Mouse (Mus musculus): ENCODE measurements at regions not wholly inside any gene's neighbourhood (a gene's known extent, or its start where the extent isn't known, plus 50 kb on each side); places are given as distances from the start of the nearest gene placed in this dataset.
"Not testable (repeated sequence)": the region's sequence is repeated elsewhere in the genome, so short reads cannot be mapped to it uniquely, and the experiment has no call there.

DNA sequence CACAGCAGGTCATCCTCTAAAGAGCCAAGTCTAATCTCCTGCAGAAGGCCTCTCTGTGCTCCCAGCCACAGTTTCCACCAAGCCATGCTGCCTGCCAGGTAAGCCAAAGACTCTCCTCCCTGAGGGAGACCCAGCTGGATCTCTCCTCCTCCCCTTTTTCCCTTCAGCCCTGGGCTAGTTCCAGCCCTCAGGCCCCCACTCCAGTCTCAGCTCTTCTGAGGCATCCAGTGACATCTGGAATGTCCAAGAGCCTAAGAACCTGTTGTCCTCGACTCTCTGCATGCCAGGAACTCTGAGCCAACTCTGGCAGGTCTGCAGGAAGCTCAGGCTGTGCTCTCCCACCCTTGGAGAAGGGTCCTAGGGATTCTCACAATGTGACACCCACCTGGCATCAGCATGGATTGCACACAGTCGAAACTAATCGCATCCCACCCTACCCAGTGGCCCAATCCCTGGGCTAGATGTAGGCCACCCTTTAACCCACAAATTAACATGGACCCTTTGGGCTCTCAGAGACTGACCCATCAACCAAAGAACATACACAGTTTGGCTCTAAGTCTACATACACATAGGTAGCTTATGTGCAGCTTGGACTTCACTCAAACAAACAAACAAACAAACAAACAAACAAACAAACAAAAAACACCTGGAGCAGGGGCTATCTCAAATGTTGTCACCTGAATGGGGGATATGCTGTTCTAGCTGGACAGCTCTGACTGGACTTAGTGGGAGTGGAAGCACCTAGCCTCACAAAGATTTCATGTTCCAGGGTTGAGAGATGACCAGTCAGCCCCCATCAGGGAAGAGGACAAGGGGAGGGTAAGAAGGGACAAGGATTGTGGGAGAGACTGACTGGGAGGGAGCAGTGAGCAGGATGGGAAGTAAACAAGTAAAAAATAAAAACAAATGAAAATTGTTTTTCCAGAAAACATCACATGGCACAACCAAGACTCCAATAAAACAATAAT is 57.9 kb upstream of the Zfp709 start:
- not testable (repeated sequence) for H3K27me3 ChIP-seq; H3K27ac ChIP-seq; H3K9ac ChIP-seq (replicated peaks); H3K4me2 ChIP-seq (replicated peaks); H3K4me3 ChIP-seq (replicated peaks); H3K4me1 ChIP-seq (replicated peaks); H3K36me3 ChIP-seq; H3K9me3 ChIP-seq
- ATAC-seq, result peak; percentile 83
- WGBS, result 76% methylated on average over 3 of the region's 3 CpGs

DNA sequence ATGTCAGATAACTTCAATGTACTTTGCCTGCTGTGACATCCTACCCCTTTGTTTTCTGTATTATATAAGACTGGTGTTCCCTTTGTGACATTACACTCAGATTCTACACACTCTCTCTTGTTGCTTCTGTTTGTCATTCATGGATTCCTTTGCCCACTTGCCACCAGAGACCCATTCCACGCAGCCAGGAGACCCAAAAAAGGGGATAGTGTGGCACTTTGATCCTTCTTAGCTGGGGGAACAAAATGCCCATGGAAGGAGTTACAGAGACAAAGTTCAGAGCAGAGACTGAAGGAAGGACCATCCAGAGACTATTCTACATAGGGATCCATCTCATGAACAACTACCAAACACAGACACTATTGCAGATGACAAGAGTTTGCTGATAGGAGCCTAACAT is 59.1 kb upstream of the Zfp709 start:
- not testable (repeated sequence) for H3K36me3 ChIP-seq; H3K9ac ChIP-seq (replicated peaks); H3K4me1 ChIP-seq (replicated peaks); H3K4me2 ChIP-seq (replicated peaks); ATAC-seq; H3K27ac ChIP-seq; H3K9me3 ChIP-seq; H3K27me3 ChIP-seq; H3K4me3 ChIP-seq (replicated peaks)
- WGBS, result 75% methylated on average over 1 of the region's 1 CpGs

DNA sequence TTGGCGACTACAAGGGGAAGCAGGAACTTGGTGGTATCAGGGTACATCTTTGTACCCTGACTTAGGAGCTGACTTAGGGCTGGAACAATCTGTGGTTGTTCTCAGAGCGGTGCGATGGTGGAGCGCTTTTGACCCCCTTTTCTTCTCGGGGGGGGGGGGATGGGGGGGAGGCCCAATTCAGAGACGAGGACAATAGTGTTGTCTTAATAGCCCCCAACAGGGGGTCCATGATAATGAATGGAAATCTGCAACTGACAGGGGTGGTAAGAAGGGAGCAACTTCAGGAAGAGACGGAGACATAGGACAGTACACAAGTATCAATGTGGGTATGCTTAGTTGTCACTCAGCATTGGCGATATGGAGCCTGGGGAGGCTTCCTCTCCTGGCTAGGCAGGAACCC is 61.9 kb upstream of the Zfp709 start:
- not testable (repeated sequence) for H3K9me3 ChIP-seq; H3K9ac ChIP-seq (replicated peaks); H3K4me3 ChIP-seq (replicated peaks); H3K27me3 ChIP-seq; H3K27ac ChIP-seq; H3K4me1 ChIP-seq (replicated peaks); H3K36me3 ChIP-seq; H3K4me2 ChIP-seq (replicated peaks)
- peak; percentile 72 for ATAC-seq
- 80% methylated on average over 8 of the region's 8 CpGs for WGBS

DNA sequence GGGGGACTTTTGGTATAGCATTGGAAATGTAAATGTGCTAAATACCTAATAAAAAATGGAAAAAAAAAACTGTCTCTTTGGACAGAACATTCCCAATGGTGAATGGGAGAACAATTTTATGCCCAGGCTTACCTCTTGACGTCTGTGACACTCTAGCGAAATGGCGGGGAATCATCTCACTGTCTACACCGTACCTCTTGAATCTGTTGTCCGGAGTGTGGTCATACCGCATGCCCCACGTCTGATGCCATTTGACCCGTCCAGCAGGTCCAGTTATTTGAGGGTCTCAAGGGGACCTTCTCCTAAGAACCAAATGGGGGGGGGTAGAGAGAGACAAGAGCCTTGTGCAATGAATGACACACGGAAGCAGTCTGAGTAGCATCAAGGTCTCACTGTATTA is 62.4 kb upstream of the Zfp709 start:
- not testable (repeated sequence) for H3K4me2 ChIP-seq (replicated peaks); H3K36me3 ChIP-seq; H3K4me3 ChIP-seq (replicated peaks); H3K27me3 ChIP-seq; H3K4me1 ChIP-seq (replicated peaks); H3K9ac ChIP-seq (replicated peaks); H3K9me3 ChIP-seq; H3K27ac ChIP-seq
- WGBS, result 93% methylated on average over 9 of the region's 9 CpGs
- 0 out of 2 replicates have a peak, but pooled peaks have one; percentile 70 for ATAC-seq

DNA sequence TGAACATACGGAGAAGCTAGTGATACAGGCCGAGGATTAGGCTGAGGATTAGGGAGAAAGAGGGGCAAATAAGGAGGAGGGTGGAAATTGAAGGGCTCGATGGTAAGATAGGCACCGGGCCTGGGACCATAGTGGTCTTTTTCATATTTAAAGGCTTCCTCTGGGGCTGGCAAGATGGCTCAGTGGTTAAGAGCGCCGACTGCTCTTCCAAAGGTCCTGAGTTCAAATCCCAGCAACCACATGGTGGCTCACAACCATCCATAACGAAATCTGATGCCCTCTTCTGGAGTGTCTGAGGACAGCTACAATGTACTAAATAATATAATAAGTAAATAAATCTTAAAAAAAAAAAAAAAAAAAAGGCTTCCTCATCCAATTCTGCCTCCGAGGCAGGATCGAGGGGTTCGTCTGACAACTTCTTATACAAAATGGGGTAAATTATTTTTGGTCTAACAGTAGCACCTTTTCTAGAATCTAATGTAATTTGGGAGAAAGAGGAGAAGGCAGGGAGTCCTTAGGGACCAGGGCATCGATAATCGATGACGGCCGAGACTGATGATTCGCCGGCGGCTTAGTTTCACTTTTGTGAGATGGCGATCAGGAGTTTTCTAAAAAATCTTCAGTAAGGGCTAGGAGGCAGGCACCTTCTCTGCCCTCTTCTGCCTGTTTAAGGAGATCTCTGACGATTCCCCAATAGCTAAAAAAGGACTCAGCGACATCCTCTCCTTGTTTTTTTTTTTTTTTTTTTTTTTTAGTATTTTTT is 65.4 kb upstream of the Zfp709 start:
- ATAC-seq; H3K9me3 ChIP-seq; H3K27me3 ChIP-seq; H3K27ac ChIP-seq; H3K9ac ChIP-seq (replicated peaks); H3K4me3 ChIP-seq (replicated peaks); H3K36me3 ChIP-seq; H3K4me2 ChIP-seq (replicated peaks); H3K4me1 ChIP-seq (replicated peaks): not testable (repeated sequence)
- 91% methylated on average over 20 of the region's 20 CpGs for WGBS

DNA sequence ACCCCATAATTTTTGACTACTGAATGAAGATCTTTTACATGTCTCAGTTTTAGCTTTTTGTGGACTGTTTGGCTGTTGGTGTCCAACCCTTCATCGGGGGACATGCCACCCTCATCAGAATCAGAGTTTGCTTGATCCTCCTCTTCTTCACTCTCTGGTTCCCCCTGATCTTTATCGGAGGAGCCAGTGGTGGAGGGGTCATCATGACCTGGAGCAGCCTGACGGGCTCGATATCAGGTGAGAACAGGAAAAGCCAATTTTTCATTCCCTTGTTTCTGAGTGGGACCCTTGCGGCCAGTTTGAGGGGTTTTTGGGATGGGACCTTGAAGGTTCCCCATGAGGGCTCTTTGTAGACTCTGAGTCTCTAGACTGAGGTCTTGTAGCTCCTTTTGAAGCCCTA is 66.0 kb upstream of the Zfp709 start:
- H3K27ac ChIP-seq; H3K4me3 ChIP-seq (replicated peaks); H3K9me3 ChIP-seq; H3K27me3 ChIP-seq; H3K4me2 ChIP-seq (replicated peaks); H3K36me3 ChIP-seq; H3K4me1 ChIP-seq (replicated peaks); ATAC-seq; H3K9ac ChIP-seq (replicated peaks): not testable (repeated sequence)
- 95% methylated on average over 5 of the region's 5 CpGs for WGBS

DNA sequence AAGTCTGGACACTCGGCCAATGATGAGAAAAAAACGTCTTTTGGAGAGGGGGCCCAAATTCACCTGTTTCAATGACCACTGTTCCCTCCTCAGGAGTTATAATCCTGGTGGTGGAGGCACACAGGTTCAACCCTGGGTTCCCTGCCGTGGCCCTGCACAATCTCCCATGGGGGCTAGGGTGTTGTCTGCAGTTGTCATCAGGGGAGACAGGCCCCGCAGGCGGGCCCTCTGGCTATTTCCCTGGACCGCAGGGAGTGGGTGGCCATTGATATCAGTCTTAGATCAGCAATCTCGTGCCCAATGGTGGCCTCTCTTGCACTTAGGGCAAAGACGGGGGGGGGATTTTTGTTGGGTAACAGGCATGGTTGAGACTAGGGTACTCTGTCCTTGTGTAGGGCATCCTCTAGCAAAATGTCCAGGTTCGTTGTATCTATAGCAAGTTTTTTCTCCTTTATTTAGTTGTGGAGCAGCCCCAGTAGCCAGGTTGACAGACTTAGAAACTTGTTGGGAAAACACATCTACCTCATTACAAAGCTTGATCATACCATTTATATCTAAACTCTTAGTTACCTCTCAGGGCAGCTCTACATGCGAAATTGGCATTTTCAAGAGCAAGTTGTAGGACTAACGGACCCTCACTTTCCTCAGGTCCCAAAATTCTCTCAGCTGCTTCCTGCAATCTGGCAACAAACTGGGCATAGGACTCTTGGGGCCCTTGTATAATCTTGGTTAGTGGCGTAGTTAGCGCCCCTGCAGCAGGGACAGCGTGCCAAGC is 66.9 kb upstream of the Zfp709 start:
- not testable (repeated sequence) for H3K27me3 ChIP-seq, ATAC-seq

DNA sequence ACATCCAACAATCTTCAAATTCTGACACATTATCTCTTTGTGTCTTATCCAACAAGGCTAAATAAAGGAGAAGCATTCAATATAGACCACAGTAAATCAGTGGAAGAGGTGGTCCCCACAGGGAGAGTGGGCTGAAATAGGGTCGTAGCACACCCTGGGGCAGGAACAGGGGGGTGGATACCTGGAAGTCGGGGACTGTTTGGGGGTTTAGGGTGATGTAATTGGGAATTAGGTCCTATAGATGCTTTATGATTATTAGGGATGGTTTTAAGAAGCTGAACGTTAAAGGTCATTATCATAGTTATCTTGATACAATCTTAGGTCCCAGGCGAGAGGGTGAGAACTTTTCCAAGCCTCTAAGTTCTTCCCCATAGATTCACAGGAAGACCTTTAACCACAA is 67.9 kb upstream of the Zfp709 start:
- ATAC-seq; H3K27me3 ChIP-seq; H3K36me3 ChIP-seq; H3K4me3 ChIP-seq (replicated peaks); H3K9me3 ChIP-seq; H3K4me2 ChIP-seq (replicated peaks); H3K4me1 ChIP-seq (replicated peaks); H3K9ac ChIP-seq (replicated peaks); H3K27ac ChIP-seq: not testable (repeated sequence)
- 90% methylated on average over 4 of the region's 4 CpGs for WGBS

More for the DNA sequence above, 66.9 kb upstream of the Zfp709 start:
- not testable (repeated sequence) for H3K4me1 ChIP-seq (replicated peaks); H3K36me3 ChIP-seq; H3K9ac ChIP-seq (replicated peaks); H3K4me3 ChIP-seq (replicated peaks); H3K27ac ChIP-seq; H3K9me3 ChIP-seq; H3K4me2 ChIP-seq (replicated peaks)
- WGBS, result 91% methylated on average over 14 of the region's 14 CpGs

DNA sequence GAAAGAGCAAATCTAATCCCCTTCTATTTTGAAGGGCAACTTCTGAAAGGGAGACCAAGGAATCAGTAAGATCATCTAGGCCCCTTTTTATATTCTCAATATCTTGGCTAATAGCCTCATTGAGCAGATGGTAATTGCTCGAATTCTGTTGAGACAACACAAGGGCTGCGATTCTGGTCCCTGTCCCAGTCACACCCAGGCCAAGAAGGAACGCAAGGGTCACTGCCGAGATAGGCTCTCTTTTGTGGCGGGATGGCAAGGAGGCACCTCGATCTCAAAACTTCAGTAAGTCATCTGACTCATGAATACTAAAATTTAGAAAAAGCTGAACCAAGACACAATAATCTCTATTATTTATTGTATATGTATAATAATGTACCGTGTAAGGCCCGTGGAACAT is 68.6 kb upstream of the Zfp709 start:
- not testable (repeated sequence) for H3K9me3 ChIP-seq; H3K27ac ChIP-seq; H3K27me3 ChIP-seq; H3K4me2 ChIP-seq (replicated peaks); H3K9ac ChIP-seq (replicated peaks); ATAC-seq; H3K4me1 ChIP-seq (replicated peaks); H3K4me3 ChIP-seq (replicated peaks); H3K36me3 ChIP-seq
- 91% methylated on average over 8 of the region's 8 CpGs for WGBS

DNA sequence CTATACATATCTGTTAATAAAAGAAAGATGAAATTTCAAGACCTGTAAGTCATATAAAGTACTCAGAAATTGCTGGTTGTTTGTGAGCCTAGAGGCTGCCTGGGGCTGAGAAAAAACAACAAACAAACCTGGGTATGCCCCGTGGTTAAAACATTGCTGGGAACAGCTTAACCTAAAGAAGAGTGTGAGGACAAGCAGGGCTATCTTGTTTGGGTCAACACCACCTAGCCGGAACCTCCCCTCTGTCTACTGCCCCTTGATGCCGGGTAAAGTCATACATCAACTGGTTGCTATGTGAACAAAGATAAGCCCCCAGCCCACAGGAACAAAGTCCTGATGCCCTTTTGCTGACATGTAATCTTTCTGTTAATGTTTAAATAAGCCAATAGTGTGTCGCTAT is 74.0 kb upstream of the Zfp709 start:
- H3K4me3 ChIP-seq (replicated peaks); H3K4me2 ChIP-seq (replicated peaks); H3K9ac ChIP-seq (replicated peaks); ATAC-seq; H3K4me1 ChIP-seq (replicated peaks); H3K27ac ChIP-seq; H3K36me3 ChIP-seq; H3K27me3 ChIP-seq; H3K9me3 ChIP-seq: not testable (repeated sequence)
- 85% methylated on average over 3 of the region's 4 CpGs for WGBS

DNA sequence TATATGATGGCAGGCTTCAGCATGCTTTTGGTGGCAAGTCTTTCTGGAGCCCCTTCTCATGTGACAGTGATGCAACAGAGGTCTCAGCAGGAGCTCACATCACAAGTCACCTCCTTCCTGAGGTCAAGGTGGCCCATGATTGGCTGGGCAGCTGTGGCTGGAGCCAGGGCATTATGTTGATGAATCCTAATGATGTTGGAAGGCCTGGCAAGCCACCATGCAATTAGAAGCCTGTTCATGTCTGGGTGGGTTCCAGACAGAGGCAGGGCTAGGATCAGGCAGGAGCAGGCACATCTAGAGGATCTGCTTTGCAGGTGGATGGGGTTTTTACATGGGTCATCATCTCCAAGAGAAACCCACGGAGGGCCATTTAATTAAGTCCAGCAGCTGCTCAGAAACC is 77.2 kb upstream of the Zfp709 start:
- H3K27me3 ChIP-seq; ATAC-seq; H3K4me2 ChIP-seq (replicated peaks); H3K27ac ChIP-seq; H3K36me3 ChIP-seq; H3K4me1 ChIP-seq (replicated peaks); H3K4me3 ChIP-seq (replicated peaks); H3K9ac ChIP-seq (replicated peaks); H3K9me3 ChIP-seq: not testable (repeated sequence)
- WGBS, result 80% methylated on average over 1 of the region's 1 CpGs

DNA sequence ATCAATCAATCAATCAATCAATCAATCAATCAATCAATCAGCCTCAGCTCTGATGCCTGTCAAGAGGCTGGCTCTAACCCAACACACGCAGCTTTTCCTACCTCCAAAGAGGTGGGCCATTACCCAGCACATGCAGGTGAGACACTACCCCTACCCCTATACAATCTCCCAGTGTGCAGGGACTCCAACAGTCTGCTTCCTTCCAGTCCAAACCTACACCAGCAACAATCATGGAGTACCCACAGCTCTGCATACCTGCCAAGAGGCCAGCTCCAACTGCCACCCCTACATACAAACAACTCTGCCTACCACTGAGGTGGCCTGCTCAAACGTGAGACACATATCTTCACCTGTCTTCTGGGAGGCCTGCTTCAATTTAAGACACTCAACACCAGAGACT is 76.7 kb upstream of the Fcho1 start:
- H3K9ac ChIP-seq (replicated peaks); H3K36me3 ChIP-seq; H3K4me2 ChIP-seq (replicated peaks); H3K9me3 ChIP-seq; H3K27ac ChIP-seq; H3K4me1 ChIP-seq (replicated peaks); H3K27me3 ChIP-seq; H3K4me3 ChIP-seq (replicated peaks): not testable (repeated sequence)
- ATAC-seq, result peak; percentile 65; the same call in 1 of the 2 replicates
- 73% methylated on average over 2 of the region's 2 CpGs for WGBS

Data from midbrain, embryonic 13.5 days (tissue).